Mouse (Mus musculus) midbrain, postnatal 0 days (tissue): ENCODE data around the gene Klf9. TPM values are rescaled to one million over a fixed set of nuclear protein-coding genes. Genes with fewer than 3 reads are reported as not detected.
A peak's percentile ranks its signal among the peaks of the same experiment; 100 is the strongest.
"Not testable (repeated sequence)": the region's sequence is repeated elsewhere in the genome, so short reads cannot be mapped to it uniquely, and the experiment has no call there.

ENCODE experiments used
- ATAC-seq: fragments of 200-750 bp; cut with Nextera tagmentation; 2 replicates; pipeline ENCODE4 v1.8.0; 2017; ENCODE audit warnings: moderate number of reproducible peaks, mild to moderate bottlenecking, moderate TSS enrichment, moderate library complexity; ENCODE audit not compliant: low FRiP score
- DNase-seq: peaks from one replicate; pipeline ENCODE4 v3.0.0-alpha.2; 2015; ENCODE audit warnings: low spot score
- H3K27ac ChIP-seq: fragments of 300-500 bp; sonication (generic); 2 replicates; pipeline ENCODE4 v1.5.1; 2014; ENCODE audit warnings: low read depth, mild to moderate bottlenecking, low read length, mixed read lengths
- H3K27me3 ChIP-seq: fragments of 300-500 bp; sonication (generic); 2 replicates; pipeline ENCODE4 v1.6.1; 2014; ENCODE audit warnings: low read length, control low read depth, mixed read lengths; ENCODE audit not compliant: insufficient read depth
- H3K36me3 ChIP-seq: fragments of 300-500 bp; sonication (generic); 2 replicates; pipeline ENCODE4 v1.6.1; 2014; ENCODE audit warnings: low read length, control low read depth, mixed read lengths; ENCODE audit not compliant: insufficient read depth
- H3K4me1 ChIP-seq: fragments of 300-500 bp; sonication (generic); 2 replicates; pipeline ENCODE4 v1.6.1; 2014; ENCODE audit warnings: mild to moderate bottlenecking, control low read depth, antibody characterized with exemption, low read length, mixed read lengths; ENCODE audit not compliant: insufficient read depth
- H3K4me2 ChIP-seq: fragments of 300-500 bp; sonication (generic); 2 replicates; pipeline ENCODE4 v1.6.1; 2014; ENCODE audit warnings: low read depth, mild to moderate bottlenecking, low read length, mixed read lengths; ENCODE audit not compliant: poor library complexity, severe bottlenecking
- H3K4me3 ChIP-seq: fragments of 300-500 bp; sonication (generic); 2 replicates; pipeline ENCODE4 v1.5.1; 2014; ENCODE audit warnings: low read depth, mild to moderate bottlenecking, low read length, moderate library complexity
- H3K9ac ChIP-seq: fragments of 300-500 bp; sonication (generic); replicated peaks from 2 replicates; pipeline ENCODE4 v1.6.1; 2014; ENCODE audit warnings: mild to moderate bottlenecking, low read length, moderate library complexity, mixed read lengths; ENCODE audit not compliant: poor library complexity, severe bottlenecking
- H3K9me3 ChIP-seq: fragments of 300-500 bp; sonication (generic); 2 replicates; pipeline ENCODE4 v1.6.1; 2016; ENCODE audit warnings: low read length, control low read depth
- CTCF ChIP-seq: IDR thresholded peaks from 2 replicates; pipeline ENCODE4 v1.5.1; 2016; ENCODE audit warnings: antibody characterized with exemption, mild to moderate bottlenecking
- WGBS: fragments of 180-500 bp; shearing (Covaris S2); extraction: QIAGEN DNeasy Blood & Tissue Kit; methylation state at CpG from one replicate; pipeline ENCODE4 v1.1.7; 2014; 5-methylcytosine and 5-hydroxymethylcytosine counted together
- polyA plus RNA-seq: library from polyadenylated mRNA; unstranded; fragments of >200 nt; fragmentation: Nextera tagmentation; extraction: Ambion mirVana; gene quantifications from 2 replicates; pipeline ENCODE4 v1.2.1, GENCODE M21; 2015
- total RNA-seq: library from RNA; depleted of rRNA; stranded (reverse); fragments of >200 nt; gene quantifications from 2 replicates; pipeline ENCODE4 v1.2.3, GENCODE M21; 2014

Klf9 gene
- total and polyA plus RNA-seq, 2 experiments from 2014 or later: 7.4 to 13.8 TPM

GRCm38 (mm10) chr19:23143074-23143445, 2.0 kb downstream of the Klf9 start:
- 73% methylated on average over 7 of the region's 7 CpGs for WGBS
- no peak for ATAC-seq

GRCm38 (mm10) chr19:23143541-23143940, 2.5 kb downstream of the Klf9 start:
- Histone ChIP-seq H3K4me1 (no peaks in the 10 kb centered on the region), H3K27me3 (peaks cover 10% of the 10 kb centered on the region), H3K36me3 (no peaks in the 10 kb centered on the region), H3K4me3 (peak overlapping the region; percentile 18; the same call in 1 of the 2 replicates), H3K27ac (no peak overlapping the region; the same call in 1 of the 2 replicates), H3K4me2 (peak overlapping the region; percentile 94), H3K9me3 (no peaks in the 10 kb centered on the region), H3K9ac (0 out of 2 replicates have a peak overlapping the region, but pooled peaks have one; percentile 24)
- TF ChIP-seq CTCF: no peak
- ATAC-seq (no peak), DNase-seq (no peak)
- WGBS: 78% methylated on average over 8 of the region's 8 CpGs

More at GRCm38 (mm10) chr19:23143074-23143445, 2.0 kb downstream of the Klf9 start:
- Histone ChIP-seq H3K9me3 (no peaks in the 10 kb centered on the region), H3K4me2 (peak overlapping the region; percentile 94), H3K27me3 (peaks cover 13% of the 10 kb centered on the region), H3K36me3 (no peaks in the 10 kb centered on the region), H3K4me1 (no peaks in the 10 kb centered on the region), H3K4me3 (peak overlapping the region; percentile 66), H3K27ac (no peak overlapping the region), H3K9ac (0 out of 2 replicates have a peak overlapping the region, but pooled peaks have one; percentile 26)
- TF ChIP-seq CTCF: no peak
- no peak for DNase-seq

- H3K9me3 ChIP-seq: no peaks in the 10 kb centered on the region
- H3K27me3 ChIP-seq: peaks cover 10% of the 10 kb centered on the region
- no peak for ATAC-seq
- peak overlapping the region; percentile 94 for H3K4me2 ChIP-seq
- no peaks in the 10 kb centered on the region for H3K36me3 ChIP-seq
- DNase-seq: no peak
- H3K4me1 ChIP-seq: no peaks in the 10 kb centered on the region
- no peak overlapping the region for H3K4me3 ChIP-seq
- H3K9ac ChIP-seq: 0 out of 2 replicates have a peak overlapping the region, but pooled peaks have one; percentile 24
- H3K27ac ChIP-seq: no peak overlapping the region
- WGBS: 62% methylated on average over 9 of the region's 9 CpGs
- no peak for TF ChIP-seq CTCF
Measured at GRCm38 (mm10) chr19:23144031-23144430, 3.0 kb downstream of the Klf9 start.

- H3K27me3 ChIP-seq: peaks cover 10% of the 10 kb centered on the region
- H3K9ac ChIP-seq: no peak overlapping the region
- DNase-seq: no peak
- TF ChIP-seq CTCF: no peak
- 91% methylated on average over 3 of the region's 3 CpGs for WGBS
- H3K4me1 ChIP-seq: no peaks in the 10 kb centered on the region
- no peak overlapping the region for H3K4me3 ChIP-seq
- no peak for ATAC-seq
- no peaks in the 10 kb centered on the region for H3K36me3 ChIP-seq
- no peak overlapping the region for H3K27ac ChIP-seq
- no peaks in the 10 kb centered on the region for H3K9me3 ChIP-seq
- no peak overlapping the region for H3K4me2 ChIP-seq
Measured at GRCm38 (mm10) chr19:23145146-23145545, 4.1 kb downstream of the Klf9 start.

- not testable (repeated sequence) for H3K9me3 ChIP-seq, H3K9ac ChIP-seq, H3K4me1 ChIP-seq, H3K4me2 ChIP-seq, H3K4me3 ChIP-seq, H3K27ac ChIP-seq, ATAC-seq, H3K36me3 ChIP-seq, DNase-seq
- peaks cover 10% of the 10 kb centered on the region for H3K27me3 ChIP-seq
- WGBS: 90% methylated on average over 7 of the region's 7 CpGs
Measured at GRCm38 (mm10) chr19:23145575-23145974, 4.5 kb downstream of the Klf9 start.

GRCm38 (mm10) chr19:23146409-23146861, 5.4 kb downstream of the Klf9 start:
- WGBS: 63% methylated on average over 12 of the region's 12 CpGs

More at GRCm38 (mm10) chr19:23146409-23146861, 5.4 kb downstream of the Klf9 start:
- H3K4me2 ChIP-seq: no peak overlapping the region
- H3K9me3 ChIP-seq: no peaks in the 10 kb centered on the region
- H3K9ac ChIP-seq: no peak overlapping the region
- DNase-seq (peak; percentile 62), ATAC-seq (no peak)
- TF ChIP-seq CTCF: no peak
- H3K27me3 ChIP-seq: peaks cover 7% of the 10 kb centered on the region
- H3K4me3 ChIP-seq: no peak overlapping the region
- H3K36me3 ChIP-seq: no peaks in the 10 kb centered on the region
- H3K27ac ChIP-seq: peak overlapping the region; percentile 47; the same call in 1 of the 2 replicates
- no peaks in the 10 kb centered on the region for H3K4me1 ChIP-seq
